8 mouse cellular contexts compared by ENCODE assay signal in genomic region chr11:76846878-76847222, GRCm38 (mm10). TPM values are rescaled to one million over a fixed set of nuclear protein-coding genes. Genes with fewer than 3 reads are reported as not detected.
DNase-seq lines count a peak whose midpoint lies in the region; ATAC-seq lines count a peak whose summit lies in the region.

Gene Cpd (minus strand): TSS chr11:76847018.

- peaks cover 44% of the 10 kb centered on the region for H3K4me1 ChIP-seq in hindbrain, embryonic 15.5 days (replicated peaks)

- peak within 1 kb of the TSS; percentile 88 for H3K27ac ChIP-seq in hindbrain, embryonic 15.5 days (replicated peaks)

- H3K27me3 ChIP-seq in hindbrain, embryonic 15.5 days = no peaks in the 10 kb centered on the region

- H3K4me3 ChIP-seq in hindbrain, embryonic 15.5 days = peak within 1 kb of the TSS; percentile 69

- peak within 1 kb of the TSS; percentile 88 for H3K4me2 ChIP-seq in hindbrain, embryonic 15.5 days

- H3K9ac ChIP-seq in hindbrain, embryonic 15.5 days = peak within 1 kb of the TSS; percentile 87

- peak; percentile 100 for ATAC-seq in hindbrain, embryonic 15.5 days (ENCODE audit: low FRiP score, low read depth)

- peak; percentile 78 for DNase-seq in T-cell, adult 2 months (ENCODE audit: low spot score)
- DNase-seq in cerebellum, postnatal 36 days = peak; percentile 94
- DNase-seq in frontal cortex, postnatal 36 days (ENCODE audit: low spot score in 2 of 2) = peak; percentile 94 to 96
- peak; percentile 92 for DNase-seq in left cerebral cortex, adult 11 months (ENCODE audit: low spot score)
- peak; percentile 97 for DNase-seq in lung, postnatal 4 days
- peak; percentile 95 for DNase-seq in retina, postnatal 7 days (ENCODE audit: low read depth, low spot score)
- peak; percentile 88 for DNase-seq in urinary bladder, adult 2 months (ENCODE audit: low spot score)

- H3K36me3 ChIP-seq in hindbrain, embryonic 15.5 days = no peaks in the 10 kb centered on the region

- no peaks in the 10 kb centered on the region for H3K9me3 ChIP-seq in hindbrain, embryonic 15.5 days

- 0% methylated on average over 29 of the region's 29 CpGs for WGBS in hindbrain, embryonic 15.5 days

RNA-seq across cellular contexts. Expression of gene Cpd, which starts in this region (rescaled TPM):
- polyA plus RNA-seq in hindbrain, embryonic 15.5 days (2015; fragmentation: Nextera tagmentation; extraction: Ambion mirVana) = 5.4 and 6.3 TPM in 2 replicates
- polyA plus RNA-seq in urinary bladder, adult 2 months (2012; rRNA removed) = 36.3 and 41.4 TPM in 2 replicates

Comparison
In these comparisons a context has a peak if more than half of its experiments do, and no peak if none do; other contexts are left out.
1. Peak in every context shown above with its lines: DNase-seq, ATAC-seq, H3K4me3 ChIP-seq and H3K27ac ChIP-seq.